Mouse (Mus musculus): ENCODE measurements around the gene Htra2.

The Htra2 gene

DNA sequence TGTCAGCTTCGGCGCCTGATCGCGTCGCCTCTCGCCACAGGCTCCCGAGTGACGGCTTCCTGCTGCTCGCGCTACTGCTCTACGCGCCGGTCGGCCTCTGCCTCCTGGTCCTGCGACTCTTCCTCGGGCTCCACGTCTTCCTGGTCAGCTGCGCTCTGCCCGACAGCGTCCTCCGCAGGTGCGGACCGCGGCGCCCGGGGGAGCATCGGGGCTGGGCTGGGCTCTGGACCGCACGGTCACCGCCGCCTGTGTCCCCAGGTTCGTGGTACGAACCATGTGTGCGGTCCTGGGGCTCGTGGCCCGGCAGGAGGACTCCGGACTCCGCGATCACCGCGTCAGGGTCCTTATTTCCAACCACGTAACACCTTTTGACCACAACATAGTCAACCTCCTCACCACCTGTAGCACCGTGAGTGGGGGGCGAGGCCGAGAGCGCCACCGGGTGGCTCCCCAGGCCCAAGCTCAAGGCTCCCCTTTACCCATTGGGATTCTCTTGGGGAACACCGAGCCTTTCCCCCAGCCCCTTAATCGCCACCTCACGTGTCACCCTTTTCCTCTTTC lies at the start of gene Htra2:
TSS of gene Htra2 (minus strand) at position 403 of the 561 bp plus-strand sequence.
- DNase-seq (ENCODE audit: low read depth in 1 of 2, low spot score in 2 of 2): no peak

DNA sequence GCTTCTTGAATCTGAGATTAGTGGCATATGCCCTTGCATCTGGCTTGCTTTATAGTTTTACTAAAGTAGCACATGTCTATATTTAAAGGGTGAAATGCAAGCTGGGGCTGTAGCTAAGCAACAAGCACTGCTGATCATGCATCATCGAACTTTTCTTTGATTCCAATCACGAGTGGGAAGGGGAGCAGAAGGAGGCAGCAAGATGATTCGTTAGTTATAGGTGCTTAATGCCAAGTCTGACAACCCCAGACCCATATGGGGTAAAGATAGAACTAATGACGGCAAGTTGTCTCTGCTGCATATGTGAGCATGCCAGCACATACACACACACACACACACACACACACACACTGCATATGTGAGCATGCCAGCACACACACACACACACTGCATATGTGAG lies 49.1 kb upstream of the Htra2 start:
- DNase-seq (ENCODE audit: low read depth in 1 of 2, low spot score in 2 of 2): no peak

DNA sequence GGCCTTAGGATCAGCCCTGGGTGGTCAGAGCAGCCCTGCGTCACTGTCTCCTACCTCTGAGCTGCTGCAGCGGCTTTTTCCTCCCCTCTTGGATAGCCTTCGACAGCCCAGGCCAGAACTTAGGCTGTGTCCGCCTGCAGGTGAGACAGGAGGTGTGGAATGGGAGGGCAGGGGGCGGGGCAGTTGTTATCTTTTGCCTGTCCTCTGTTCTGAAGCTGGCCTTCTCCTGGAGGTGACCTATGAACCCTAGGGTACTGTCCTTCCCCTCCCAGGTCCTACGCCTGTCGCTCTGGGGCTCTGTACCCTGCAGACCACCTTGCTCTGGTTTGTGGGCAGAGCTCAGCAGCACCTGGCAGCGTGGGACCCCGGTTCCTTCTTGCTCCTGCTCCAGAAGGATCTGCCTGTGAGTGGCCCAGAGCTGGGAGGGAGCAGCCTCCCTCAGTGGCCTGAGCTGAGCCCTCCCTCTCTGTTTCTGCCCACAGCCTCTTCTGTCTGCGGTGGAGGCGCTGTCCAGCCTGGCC lies 48.1 kb upstream of the Htra2 start:
- no peak for DNase-seq (ENCODE audit: low read depth in 1 of 2, low spot score in 2 of 2)

DNA sequence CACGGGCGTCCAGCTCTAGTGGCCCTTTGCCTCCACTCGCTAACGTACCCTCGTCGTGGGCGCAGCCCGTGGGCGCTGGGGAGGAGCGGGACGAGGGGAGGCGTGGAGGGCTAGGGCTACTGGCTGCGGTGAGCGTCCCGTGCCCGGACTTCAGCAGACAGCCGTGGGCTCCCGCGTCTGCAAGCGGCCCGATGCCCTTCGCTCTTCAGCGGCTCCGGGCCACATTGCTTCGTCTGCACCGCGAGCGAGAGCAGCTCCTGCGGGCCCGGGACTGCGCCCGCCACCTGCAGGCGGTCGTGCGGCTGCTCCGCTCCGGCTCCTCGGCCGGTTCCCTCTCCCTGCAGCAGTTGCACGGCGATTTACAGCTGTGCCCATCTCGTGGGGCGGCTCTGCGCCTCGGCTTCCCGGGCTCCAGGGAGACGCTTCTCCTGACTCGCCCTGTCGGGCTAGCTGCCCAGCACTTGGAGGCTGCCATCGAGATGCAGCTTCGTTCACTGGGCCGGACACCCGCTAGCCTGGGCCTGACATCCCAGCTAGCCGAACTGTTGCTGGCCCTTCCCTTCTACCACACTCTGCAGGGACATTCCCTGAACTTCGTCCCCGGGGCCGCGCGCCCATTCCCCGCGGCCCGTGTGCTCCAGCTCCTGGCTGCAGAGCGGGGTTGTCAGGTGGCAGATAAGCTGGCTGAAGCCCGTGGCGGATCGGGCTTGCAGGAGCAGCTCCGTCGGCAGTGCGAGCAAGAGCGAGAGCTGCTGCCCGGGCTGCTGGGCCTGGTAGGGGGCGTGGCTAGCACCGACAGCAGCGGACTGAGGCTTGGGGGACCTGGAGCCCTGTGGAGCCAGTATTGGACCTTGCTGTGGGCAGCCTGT lies 46.8 kb upstream of the Htra2 start:
- peak in 1 of 2 experiments; percentile 27 for DNase-seq (ENCODE audit: low read depth in 1 of 2, low spot score in 2 of 2)

DNA sequence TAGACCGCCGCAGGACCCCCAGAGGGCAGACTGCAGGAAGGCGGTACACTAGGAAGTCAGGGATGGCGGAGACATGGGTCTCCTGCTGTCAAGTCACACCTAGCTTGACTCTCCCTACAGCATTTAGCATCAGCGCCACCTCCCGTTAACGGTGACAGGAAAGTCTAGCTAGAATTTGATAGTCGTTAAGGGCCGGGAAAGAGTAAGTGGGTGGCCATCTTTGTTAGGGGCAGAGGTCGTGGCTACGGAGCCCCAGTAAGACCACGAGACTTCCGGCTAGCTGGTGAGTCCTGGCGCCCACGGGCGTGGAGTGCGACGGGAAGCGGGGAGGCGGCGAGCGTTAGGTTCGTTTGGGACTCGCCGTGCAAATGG lies 46.2 kb upstream of the Htra2 start, which contains the start of the genes Ccdc142 and Gm42688:
TSS of gene Ccdc142 (plus strand) at position 286 of the 372 bp plus-strand sequence.
TSS of gene Gm42688 (plus strand) at position 302 of the 372 bp plus-strand sequence.
- DNase-seq (ENCODE audit: low read depth in 1 of 2, low spot score in 2 of 2): peak; percentile 62 to 75

DNA sequence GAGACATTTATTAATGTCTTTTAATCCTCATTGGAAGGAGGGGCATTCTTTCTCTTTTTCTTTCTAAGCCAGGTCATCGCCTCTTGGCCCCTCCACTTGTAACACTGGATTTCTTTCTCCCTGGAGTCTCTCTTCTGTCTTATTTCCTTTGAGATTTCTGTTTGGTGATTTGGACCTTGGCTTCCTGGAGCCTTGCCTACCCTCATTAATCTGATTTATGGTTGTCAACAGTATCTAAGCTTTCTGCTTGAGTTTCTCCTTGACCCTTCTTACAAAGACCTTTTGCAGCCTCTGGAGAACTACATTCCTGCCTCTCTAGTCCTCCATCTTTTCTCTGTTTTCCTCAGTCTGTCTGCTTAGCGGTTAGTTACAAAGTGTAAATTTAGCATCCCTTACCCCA lies 43.3 kb upstream of the Htra2 start:
- DNase-seq (ENCODE audit: low read depth in 1 of 2, low spot score in 2 of 2): no peak

DNA sequence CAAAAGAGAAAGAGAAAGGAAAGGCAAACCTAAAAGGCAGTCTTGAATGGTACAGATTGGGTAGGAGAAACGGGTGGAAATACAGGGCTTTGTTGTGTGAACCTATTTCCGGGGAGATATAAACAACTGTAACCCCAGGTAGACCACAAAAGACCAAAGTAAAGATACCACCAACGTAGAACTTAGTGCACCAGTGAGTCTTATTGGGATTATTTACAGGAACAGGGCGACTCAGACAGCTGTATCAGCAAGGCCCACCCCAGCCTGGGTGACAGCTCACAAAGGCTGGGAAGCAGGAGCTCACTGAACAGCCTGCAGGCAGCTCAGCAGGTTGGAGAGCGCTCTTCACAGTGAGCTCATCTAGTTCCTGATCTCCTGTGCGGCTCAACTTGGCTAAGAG lies 40.9 kb upstream of the Htra2 start:
- DNase-seq (ENCODE audit: low read depth in 1 of 2, low spot score in 2 of 2): no peak

DNA sequence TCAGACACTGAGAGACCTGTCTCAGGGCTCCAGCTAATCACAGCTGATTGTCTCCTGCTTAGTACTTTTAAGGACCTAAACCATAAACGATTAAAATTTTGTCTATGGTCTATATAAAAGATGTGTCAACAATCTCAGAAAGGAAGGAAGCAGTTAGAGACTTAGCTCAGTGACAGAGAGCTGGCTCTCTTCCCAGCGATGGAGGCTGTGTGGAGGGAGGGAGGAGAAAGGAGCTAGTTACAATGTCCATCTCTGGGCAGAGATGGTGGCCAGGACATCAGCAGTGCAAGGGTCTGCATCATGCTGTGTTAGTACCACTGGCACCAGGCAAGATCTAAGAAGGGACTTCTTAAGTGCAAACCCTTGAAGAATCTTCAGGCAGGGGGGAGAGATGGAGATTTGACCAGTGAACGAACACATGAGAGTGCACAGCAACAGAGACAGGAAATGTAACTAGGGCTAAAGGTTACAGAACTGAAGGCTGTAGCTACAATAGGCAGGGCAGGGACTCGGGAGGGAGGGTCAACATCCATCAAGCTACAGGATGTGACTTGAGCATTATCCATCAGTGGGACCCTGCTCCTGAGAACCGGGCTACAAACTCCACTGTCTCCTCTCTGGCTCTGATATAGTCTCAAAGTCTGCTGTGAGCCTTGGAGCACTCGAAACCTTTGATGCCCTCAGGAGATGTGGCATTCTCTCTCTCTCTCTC lies 37.5 kb upstream of the Htra2 start:
- no peak for DNase-seq (ENCODE audit: low read depth in 1 of 2, low spot score in 2 of 2)

DNA sequence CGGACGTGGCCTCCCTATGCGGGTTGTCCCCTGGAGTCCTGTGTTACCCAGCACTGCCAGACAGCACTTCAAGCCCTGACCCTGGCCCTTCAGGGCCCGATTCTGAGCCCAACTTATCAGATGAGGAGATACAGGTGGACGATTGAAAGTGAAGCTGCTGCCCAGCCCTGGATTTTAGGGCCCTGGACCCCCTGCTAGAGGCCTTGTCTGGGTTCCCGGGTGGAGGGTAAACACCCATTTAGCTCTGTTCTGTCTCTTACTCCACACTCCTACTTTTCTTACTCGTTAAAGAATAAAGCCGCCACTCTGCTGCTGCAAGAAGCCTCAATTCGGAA lies 32.8 kb upstream of the Htra2 start:
- DNase-seq (ENCODE audit: low read depth in 1 of 2, low spot score in 2 of 2): no peak

DNA sequence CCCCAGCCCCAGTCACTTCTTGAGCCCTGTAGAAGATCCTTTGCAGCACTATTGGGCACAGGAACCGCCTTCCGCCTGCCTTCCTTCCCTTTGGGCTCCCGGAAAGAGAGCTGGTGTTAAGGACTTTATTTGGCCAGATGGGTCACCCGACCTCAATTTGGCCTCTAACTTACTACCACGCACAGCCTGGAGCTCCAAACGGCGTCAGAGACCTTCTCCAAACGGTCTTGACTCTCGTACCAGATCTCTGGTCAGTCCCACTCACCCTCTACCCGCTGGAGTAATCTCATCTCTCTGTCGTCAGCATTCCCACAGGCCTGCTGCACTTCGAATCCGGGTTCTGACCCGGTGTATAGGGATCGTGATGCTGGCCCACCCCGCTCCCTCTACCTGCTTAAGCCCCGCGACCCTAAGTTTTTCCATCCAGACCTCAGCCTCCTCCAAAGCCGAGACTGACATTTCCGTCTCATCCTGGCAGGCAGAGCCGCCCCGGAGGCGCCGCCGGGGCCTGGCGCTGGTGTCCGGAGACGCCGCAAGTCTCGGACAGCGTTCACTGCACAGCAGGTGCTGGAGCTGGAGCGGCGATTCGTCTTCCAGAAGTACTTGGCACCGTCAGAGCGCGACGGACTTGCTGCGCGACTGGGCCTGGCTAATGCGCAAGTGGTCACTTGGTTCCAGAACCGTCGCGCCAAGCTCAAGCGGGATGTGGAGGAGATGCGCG lies 32.3 kb upstream of the Htra2 start:
- DNase-seq (ENCODE audit: low read depth in 1 of 2, low spot score in 2 of 2): no peak

DNA sequence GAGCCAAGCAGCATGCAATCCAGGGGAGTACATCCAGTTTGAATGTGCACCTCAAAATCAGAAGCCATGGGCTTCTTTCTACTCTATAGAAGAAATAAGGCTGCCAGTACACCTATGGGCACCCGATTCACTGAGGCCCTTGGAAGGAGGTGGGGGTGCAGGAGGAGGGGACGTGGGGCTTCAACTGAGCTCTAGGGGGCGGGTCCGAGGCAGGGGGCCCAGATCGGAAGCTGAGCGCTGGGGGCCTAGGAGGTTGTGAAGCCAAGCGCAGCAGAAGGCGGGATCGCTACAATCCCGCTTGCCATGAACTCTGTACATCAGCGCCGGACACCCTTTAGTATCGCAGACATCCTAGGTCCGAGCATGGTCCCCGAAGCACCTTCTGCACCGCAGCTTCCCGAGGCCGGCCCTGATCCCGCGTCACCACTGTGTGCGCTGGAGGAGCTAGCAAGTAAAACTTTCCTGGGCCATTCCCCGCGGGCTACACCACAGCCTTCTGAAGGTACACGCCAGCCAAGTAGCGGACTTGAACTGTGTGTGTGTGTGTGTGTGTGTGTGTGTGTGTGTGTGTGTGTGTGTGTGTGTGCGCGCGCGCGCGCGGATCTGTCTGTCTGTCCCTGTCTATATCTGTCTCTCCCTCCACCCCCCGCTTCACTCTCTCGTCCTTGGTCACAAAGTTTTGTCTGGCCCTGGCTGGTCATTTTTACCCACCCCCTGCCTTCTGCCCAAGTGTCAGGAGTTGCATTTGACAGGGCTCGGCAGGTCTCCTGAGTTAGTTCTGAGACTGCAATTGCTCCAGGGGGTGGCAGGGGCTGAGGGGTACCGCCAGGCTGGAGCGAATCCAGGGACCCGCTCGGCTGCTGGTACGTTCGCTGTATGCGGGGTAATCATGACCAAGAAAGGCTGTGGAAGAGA lies 31.3 kb upstream of the Htra2 start, which contains the start of gene Lbx2:
TSS of gene Lbx2 (plus strand) at position 247 of the 915 bp plus-strand sequence.
- DNase-seq (ENCODE audit: low read depth in 1 of 2, low spot score in 2 of 2): no peak

DNA sequence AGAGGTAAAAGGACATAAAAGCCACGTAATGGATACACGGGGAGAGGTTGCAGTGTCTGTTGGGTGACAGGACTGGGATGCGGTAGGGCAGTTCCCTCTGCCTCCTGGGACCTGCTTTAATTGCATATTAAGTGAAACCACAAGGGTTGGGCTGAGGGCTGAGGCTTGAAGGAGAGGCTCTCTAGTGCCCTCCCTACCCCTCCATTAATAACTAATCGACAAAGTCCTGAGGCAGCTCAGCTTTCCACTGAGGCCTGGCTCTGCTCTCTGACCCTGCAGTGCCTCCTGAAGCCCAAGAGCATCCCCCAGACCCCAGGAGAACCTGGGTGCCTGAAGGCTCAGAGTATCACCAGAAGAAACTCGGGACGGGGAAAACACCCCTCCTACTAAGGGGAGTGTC lies 29.4 kb upstream of the Htra2 start:
- no peak for DNase-seq (ENCODE audit: low read depth in 1 of 2, low spot score in 2 of 2)

DNA sequence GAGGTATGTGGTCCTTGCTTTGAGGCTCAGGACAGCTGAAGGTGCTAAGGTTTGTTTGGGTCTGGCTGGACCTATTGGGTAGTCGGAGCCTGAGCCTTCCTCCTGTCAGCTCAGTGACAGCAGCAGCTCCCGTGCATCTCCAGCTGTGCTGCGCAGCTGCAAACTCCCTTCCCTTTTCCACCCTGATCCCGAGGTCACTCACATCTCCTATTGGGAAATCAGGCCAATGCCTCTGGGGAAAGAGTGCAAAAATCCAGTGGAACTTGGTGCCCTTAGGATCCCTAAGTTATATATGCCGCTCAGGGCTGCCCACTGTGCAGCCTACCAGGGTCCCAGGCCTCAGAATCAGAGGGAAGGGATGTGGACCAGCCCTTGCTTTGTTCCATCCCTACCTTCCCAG lies 28.4 kb upstream of the Htra2 start:
- no peak for DNase-seq (ENCODE audit: low read depth in 1 of 2, low spot score in 2 of 2)

DNA sequence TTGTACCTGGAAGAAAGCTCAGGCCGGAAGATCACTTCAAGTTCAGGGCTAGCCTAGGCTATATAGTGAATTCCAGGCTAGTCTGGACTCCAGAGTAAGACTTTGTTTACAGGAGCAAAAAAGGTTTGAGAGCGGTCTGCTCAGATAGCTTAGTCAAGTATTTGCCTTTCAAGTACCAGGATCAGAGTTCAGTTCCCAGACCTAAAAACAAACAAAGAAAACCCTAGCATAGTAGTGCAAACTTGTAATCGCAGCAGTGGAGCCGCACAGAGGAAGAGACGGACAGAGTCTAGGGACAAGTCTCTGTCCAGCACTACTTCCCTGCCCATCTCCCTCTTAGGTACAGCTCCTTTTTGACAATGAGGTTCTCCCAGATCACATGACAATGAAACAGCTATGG lies 25.1 kb upstream of the Htra2 start:
- no peak for DNase-seq (ENCODE audit: low read depth in 1 of 2, low spot score in 2 of 2)

DNA sequence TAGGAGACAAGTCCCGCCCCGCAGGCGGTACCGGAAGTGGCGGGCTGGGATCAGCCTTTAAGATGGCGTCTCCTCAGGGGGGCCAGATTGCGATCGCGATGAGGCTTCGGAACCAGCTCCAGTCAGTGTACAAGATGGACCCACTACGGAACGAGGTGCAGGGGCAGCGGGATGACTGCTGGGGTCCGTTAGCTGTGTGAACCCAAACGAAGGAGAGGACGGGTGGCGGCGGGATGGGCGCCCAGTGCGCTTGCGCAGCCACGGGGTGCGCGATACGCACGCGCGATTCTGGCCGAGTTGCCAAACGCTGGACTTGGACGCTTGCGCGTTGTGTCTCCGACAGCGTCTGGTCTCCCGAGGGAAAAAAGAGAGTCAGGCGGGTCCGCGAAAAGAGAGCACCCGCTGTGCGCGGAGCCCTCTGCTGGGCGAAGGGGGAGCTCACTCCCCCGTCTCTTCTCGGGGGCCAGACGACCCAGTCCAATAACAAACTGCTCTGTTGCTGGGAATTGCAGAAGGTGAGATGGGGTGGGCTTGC lies 23.3 kb upstream of the Htra2 start:
- peak; percentile 96 to 98 for DNase-seq (ENCODE audit: low read depth in 1 of 2, low spot score in 2 of 2)

DNA sequence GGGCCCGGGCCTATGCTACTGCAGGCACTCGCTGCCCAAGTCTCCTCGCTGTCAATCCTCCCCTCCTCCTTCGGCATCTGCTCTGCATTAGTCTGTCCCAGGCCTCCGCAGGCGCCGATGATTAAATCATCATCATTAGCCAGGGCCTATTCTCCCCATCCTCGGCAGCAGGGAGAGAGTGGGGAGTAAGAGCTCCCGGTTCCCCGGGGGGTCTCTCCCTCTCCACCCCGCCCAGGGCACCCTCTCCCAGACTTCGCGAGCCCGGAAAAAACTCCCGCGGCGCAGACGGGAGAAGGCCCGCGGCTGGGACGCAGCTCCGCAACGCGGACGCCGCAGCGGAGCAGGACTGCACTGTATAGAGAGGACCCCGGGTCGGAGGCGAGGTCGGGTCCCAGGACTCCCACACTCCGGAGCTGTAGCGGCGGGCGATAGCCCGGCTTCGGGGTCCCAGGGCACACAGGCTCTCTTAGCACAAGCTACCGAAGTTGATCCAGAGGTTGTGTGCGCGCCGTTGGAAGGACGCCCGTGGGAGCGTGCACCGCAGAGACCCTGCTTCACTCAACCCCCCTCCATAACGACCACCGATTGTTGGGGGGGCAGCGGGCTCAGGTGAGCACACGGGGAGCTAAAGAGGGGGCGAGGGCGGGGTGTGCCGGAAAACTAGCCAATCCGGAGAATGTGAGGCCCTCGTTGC lies 22.7 kb upstream of the Htra2 start, which contains the start of gene Pcgf1:
TSS of gene Pcgf1 (plus strand) at position 240 of the 694 bp plus-strand sequence.
- DNase-seq (ENCODE audit: low read depth in 1 of 2, low spot score in 2 of 2): no peak

DNA sequence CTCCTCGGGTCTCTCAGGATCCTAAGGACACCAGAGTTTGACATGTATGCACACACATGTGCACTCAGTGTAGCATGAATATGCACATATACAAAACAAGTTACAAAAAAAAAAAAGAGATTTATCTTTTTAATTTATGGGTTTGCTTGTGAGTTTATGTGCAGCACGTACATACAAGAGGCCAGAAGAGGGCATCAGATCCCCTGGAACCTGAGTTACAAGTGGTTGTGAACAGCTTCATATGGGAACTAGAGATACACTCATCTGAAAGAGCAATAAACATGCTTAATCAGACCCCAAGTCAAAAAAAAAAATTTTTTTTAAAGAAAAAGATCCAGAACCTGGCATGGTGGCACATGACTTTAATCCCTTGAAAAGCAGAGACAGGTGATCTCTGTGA lies 19.9 kb upstream of the Htra2 start:
- no peak for DNase-seq (ENCODE audit: low read depth in 1 of 2, low spot score in 2 of 2)

DNA sequence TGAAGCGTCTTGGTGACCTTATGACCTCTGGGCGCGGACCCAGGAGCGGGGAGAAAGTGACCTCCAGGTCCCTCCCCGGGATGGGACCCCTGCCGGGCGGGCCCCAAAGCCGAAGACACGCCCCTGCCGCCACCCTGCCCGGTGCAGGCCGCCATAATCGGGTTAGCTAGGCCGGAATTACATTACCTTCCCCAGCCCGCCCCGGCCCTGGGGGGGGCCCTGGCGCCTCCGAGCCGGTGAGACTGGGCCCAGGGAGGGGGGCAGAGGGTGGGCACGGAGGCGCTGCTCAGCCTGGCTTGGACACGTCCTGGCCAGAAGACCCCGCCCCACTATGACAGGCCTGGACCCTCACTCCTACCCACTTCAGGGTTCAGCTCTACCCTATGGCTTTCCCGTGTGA lies 16.1 kb upstream of the Htra2 start:
- DNase-seq (ENCODE audit: low read depth in 1 of 2, low spot score in 2 of 2): no peak
